Mouse (Mus musculus): Measurements from ENCODE around the gene Gtf2f2. TPM values are rescaled to one million over a fixed set of nuclear protein-coding genes. Genes with fewer than 3 reads are reported as not detected.
"Not testable (repeated sequence)": the region's sequence is repeated elsewhere in the genome, so short reads cannot be mapped to it uniquely, and the experiment has no call there.

Gene Gtf2f2
- polyA plus RNA-seq, 1 experiment from 2014 or later: 41.8 TPM

GRCm38 (mm10) chr14:75878980-75879379, 131.7 kb downstream of the Gtf2f2 start:
- WGBS: 14% methylated on average over 8 of the region's 8 CpGs
- DNase-seq (ENCODE audit: low spot score) (peak; percentile 46), ATAC-seq (ENCODE audit: low FRiP score) (no peak)

GRCm38 (mm10) chr14:75877297-75877696, 133.4 kb downstream of the Gtf2f2 start:
- Histone ChIP-seq H3K27me3 (ENCODE audit: control insufficient read depth, insufficient read depth, low read length) (no peaks in the 10 kb centered on the region), H3K4me3 (replicated peaks; ENCODE audit: low read length) (no peak overlapping the region), H3K36me3 (replicated peaks; ENCODE audit: control insufficient read depth, insufficient read depth) (no peaks in the 10 kb centered on the region), H3K4me2 (replicated peaks) (no peak overlapping the region), H3K9ac (no peak overlapping the region), H3K27ac (no peak overlapping the region), H3K9me3 (ENCODE audit: control insufficient read depth, low read length) (no peaks in the 10 kb centered on the region), H3K4me1 (replicated peaks; ENCODE audit: control insufficient read depth, insufficient read depth, low read length) (no peaks in the 10 kb centered on the region; the same call in 1 of the 2 replicates)
- DNase-seq (ENCODE audit: low spot score) (no peak), ATAC-seq (ENCODE audit: low FRiP score) (no peak)
- WGBS: 63% methylated on average over 3 of the region's 3 CpGs

More at GRCm38 (mm10) chr14:75878980-75879379, 131.7 kb downstream of the Gtf2f2 start:
- no peaks in the 10 kb centered on the region for H3K27me3 ChIP-seq (ENCODE audit: control insufficient read depth, insufficient read depth, low read length)
- H3K9ac ChIP-seq: no peak overlapping the region
- no peaks in the 10 kb centered on the region for H3K9me3 ChIP-seq (ENCODE audit: control insufficient read depth, low read length)
- no peaks in the 10 kb centered on the region; the same call in 1 of the 2 replicates for H3K4me1 ChIP-seq (replicated peaks; ENCODE audit: control insufficient read depth, insufficient read depth, low read length)
- no peak overlapping the region for H3K27ac ChIP-seq
- no peak overlapping the region for H3K4me3 ChIP-seq (replicated peaks; ENCODE audit: low read length)
- H3K36me3 ChIP-seq (replicated peaks; ENCODE audit: control insufficient read depth, insufficient read depth): no peaks in the 10 kb centered on the region
- peak overlapping the region; percentile 3; the same call in 1 of the 2 replicates for H3K4me2 ChIP-seq (replicated peaks)

- no peaks in the 10 kb centered on the region; the same call in 1 of the 2 replicates for H3K4me1 ChIP-seq (replicated peaks; ENCODE audit: control insufficient read depth, insufficient read depth, low read length)
- no peak overlapping the region for H3K4me3 ChIP-seq (replicated peaks; ENCODE audit: low read length)
- H3K4me2 ChIP-seq (replicated peaks): peak overlapping the region; percentile 38
- peak; percentile 90 for DNase-seq (ENCODE audit: low spot score)
- H3K27ac ChIP-seq: no peak overlapping the region
- peak; percentile 69 for ATAC-seq (ENCODE audit: low FRiP score)
- H3K9me3 ChIP-seq (ENCODE audit: control insufficient read depth, low read length): no peaks in the 10 kb centered on the region
- H3K36me3 ChIP-seq (replicated peaks; ENCODE audit: control insufficient read depth, insufficient read depth): no peaks in the 10 kb centered on the region
- no peaks in the 10 kb centered on the region for H3K27me3 ChIP-seq (ENCODE audit: control insufficient read depth, insufficient read depth, low read length)
- peak overlapping the region; percentile 24; the same call in 1 of the 2 replicates for H3K9ac ChIP-seq
- 13% methylated on average over 21 of the region's 21 CpGs for WGBS
Observed at GRCm38 (mm10) chr14:75876320-75877043, 134.2 kb downstream of the Gtf2f2 start.

GRCm38 (mm10) chr14:75873612-75874011, 137.1 kb downstream of the Gtf2f2 start:
- Histone ChIP-seq H3K27ac (no peak overlapping the region), H3K9me3 (ENCODE audit: control insufficient read depth, low read length) (no peaks in the 10 kb centered on the region), H3K36me3 (replicated peaks; ENCODE audit: control insufficient read depth, insufficient read depth) (no peaks in the 10 kb centered on the region), H3K4me3 (replicated peaks; ENCODE audit: low read length) (no peak overlapping the region), H3K9ac (no peak overlapping the region), H3K27me3 (ENCODE audit: control insufficient read depth, insufficient read depth, low read length) (no peaks in the 10 kb centered on the region), H3K4me1 (replicated peaks; ENCODE audit: control insufficient read depth, insufficient read depth, low read length) (no peaks in the 10 kb centered on the region), H3K4me2 (replicated peaks) (no peak overlapping the region)
- 91% methylated on average over 9 of the region's 9 CpGs for WGBS
- ATAC-seq (ENCODE audit: low FRiP score): no peak
- no peak for DNase-seq (ENCODE audit: low spot score)

GRCm38 (mm10) chr14:75871750-75872149, 138.9 kb downstream of the Gtf2f2 start:
- WGBS: 88% methylated on average over 4 of the region's 4 CpGs

GRCm38 (mm10) chr14:75871111-75871510, 139.6 kb downstream of the Gtf2f2 start:
- DNase-seq (ENCODE audit: low spot score): no peak
- peak; percentile 52; the same call in 1 of the 2 replicates for ATAC-seq (ENCODE audit: low FRiP score)
- Histone ChIP-seq H3K9ac (no peak overlapping the region), H3K36me3 (replicated peaks; ENCODE audit: control insufficient read depth, insufficient read depth) (no peaks in the 10 kb centered on the region), H3K9me3 (ENCODE audit: control insufficient read depth, low read length) (no peaks in the 10 kb centered on the region), H3K4me1 (replicated peaks; ENCODE audit: control insufficient read depth, insufficient read depth, low read length) (no peaks in the 10 kb centered on the region), H3K4me3 (replicated peaks; ENCODE audit: low read length) (no peak overlapping the region), H3K27me3 (ENCODE audit: control insufficient read depth, insufficient read depth, low read length) (no peaks in the 10 kb centered on the region), H3K27ac (no peak overlapping the region), H3K4me2 (replicated peaks) (no peak overlapping the region)
- WGBS: 9% methylated on average over 5 of the region's 5 CpGs

More at GRCm38 (mm10) chr14:75871750-75872149, 138.9 kb downstream of the Gtf2f2 start:
- H3K4me1 ChIP-seq (replicated peaks; ENCODE audit: control insufficient read depth, insufficient read depth, low read length): no peaks in the 10 kb centered on the region
- no peak overlapping the region for H3K4me2 ChIP-seq (replicated peaks)
- H3K27me3 ChIP-seq (ENCODE audit: control insufficient read depth, insufficient read depth, low read length): no peaks in the 10 kb centered on the region
- no peak overlapping the region for H3K4me3 ChIP-seq (replicated peaks; ENCODE audit: low read length)
- no peak overlapping the region for H3K9ac ChIP-seq
- no peaks in the 10 kb centered on the region for H3K36me3 ChIP-seq (replicated peaks; ENCODE audit: control insufficient read depth, insufficient read depth)
- ATAC-seq (ENCODE audit: low FRiP score) (no peak), DNase-seq (ENCODE audit: low spot score) (no peak)
- H3K9me3 ChIP-seq (ENCODE audit: control insufficient read depth, low read length): no peaks in the 10 kb centered on the region
- no peak overlapping the region for H3K27ac ChIP-seq

- Histone ChIP-seq H3K9ac (no peak overlapping the region), H3K36me3 (replicated peaks; ENCODE audit: control insufficient read depth, insufficient read depth) (no peaks in the 10 kb centered on the region), H3K4me3 (replicated peaks; ENCODE audit: low read length) (no peak overlapping the region), H3K9me3 (ENCODE audit: control insufficient read depth, low read length) (no peaks in the 10 kb centered on the region), H3K4me2 (replicated peaks) (peak overlapping the region; percentile 42), H3K27ac (no peak overlapping the region), H3K4me1 (replicated peaks; ENCODE audit: control insufficient read depth, insufficient read depth, low read length) (no peaks in the 10 kb centered on the region), H3K27me3 (ENCODE audit: control insufficient read depth, insufficient read depth, low read length) (no peaks in the 10 kb centered on the region)
- WGBS: 20% methylated on average over 9 of the region's 10 CpGs
- DNase-seq (ENCODE audit: low spot score): peak; percentile 66
- no peak for ATAC-seq (ENCODE audit: low FRiP score)
Observed at GRCm38 (mm10) chr14:75870631-75871030, 140.0 kb downstream of the Gtf2f2 start.

- H3K27ac ChIP-seq: no peak overlapping the region
- no peaks in the 10 kb centered on the region for H3K36me3 ChIP-seq (replicated peaks; ENCODE audit: control insufficient read depth, insufficient read depth)
- no peak overlapping the region for H3K4me3 ChIP-seq (replicated peaks; ENCODE audit: low read length)
- no peaks in the 10 kb centered on the region for H3K9me3 ChIP-seq (ENCODE audit: control insufficient read depth, low read length)
- no peak overlapping the region for H3K9ac ChIP-seq
- ATAC-seq (ENCODE audit: low FRiP score) (no peak), DNase-seq (ENCODE audit: low spot score) (no peak)
- no peaks in the 10 kb centered on the region for H3K4me1 ChIP-seq (replicated peaks; ENCODE audit: control insufficient read depth, insufficient read depth, low read length)
- no peak overlapping the region for H3K4me2 ChIP-seq (replicated peaks)
- no peaks in the 10 kb centered on the region for H3K27me3 ChIP-seq (ENCODE audit: control insufficient read depth, insufficient read depth, low read length)
- WGBS: 79% methylated on average over 14 of the region's 14 CpGs
Observed at GRCm38 (mm10) chr14:75869769-75870363, 140.8 kb downstream of the Gtf2f2 start.

- H3K9ac ChIP-seq; H3K4me1 ChIP-seq (replicated peaks; ENCODE audit: control insufficient read depth, insufficient read depth, low read length); H3K27me3 ChIP-seq (ENCODE audit: control insufficient read depth, insufficient read depth, low read length); ATAC-seq (ENCODE audit: low FRiP score); H3K9me3 ChIP-seq (ENCODE audit: control insufficient read depth, low read length); H3K4me3 ChIP-seq (replicated peaks; ENCODE audit: low read length); H3K4me2 ChIP-seq (replicated peaks); DNase-seq (ENCODE audit: low spot score); H3K36me3 ChIP-seq (replicated peaks; ENCODE audit: control insufficient read depth, insufficient read depth); H3K27ac ChIP-seq: not testable (repeated sequence)
- 55% methylated on average over 3 of the region's 3 CpGs for WGBS
Observed at GRCm38 (mm10) chr14:75868028-75868427, 142.6 kb downstream of the Gtf2f2 start.
